ENCODE assay signal across 11 mouse cellular contexts in the genomic region with DNA sequence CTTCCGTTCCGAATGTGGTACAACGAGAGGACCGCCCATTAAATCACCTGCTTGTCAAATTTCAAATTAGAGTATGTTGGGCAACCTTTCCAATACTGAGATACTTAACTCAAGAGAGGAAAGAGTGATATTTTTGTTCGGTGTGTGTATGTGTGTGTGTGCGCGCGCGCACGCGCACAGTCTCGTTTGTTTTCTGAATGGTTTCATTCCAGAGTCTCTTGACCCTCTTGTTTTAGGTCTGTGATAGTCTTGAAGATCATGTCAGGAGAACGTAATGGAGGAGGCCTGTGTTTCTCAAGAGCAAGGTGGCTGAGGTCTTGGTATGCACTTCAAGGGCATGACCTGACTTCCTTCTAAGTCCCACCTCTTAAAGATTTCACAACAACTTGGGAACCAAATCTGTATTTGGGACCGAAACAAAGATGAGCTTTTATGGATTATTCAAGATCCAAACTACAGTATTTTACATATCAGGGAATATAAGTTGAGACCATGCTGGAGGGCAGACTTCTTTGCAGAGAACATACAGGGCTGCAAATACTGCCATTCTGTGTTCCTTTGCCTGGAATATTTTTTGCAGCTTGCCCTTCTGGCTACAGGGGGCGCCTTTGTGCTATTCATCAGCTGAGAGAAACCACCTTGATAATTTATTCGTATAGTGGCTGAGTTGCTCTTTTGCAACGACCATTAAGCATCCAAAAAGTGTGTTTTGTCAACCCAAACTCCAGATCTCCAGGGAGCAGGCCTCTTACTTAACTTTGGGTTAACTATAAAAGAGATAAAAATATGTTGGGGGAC. TPM values are rescaled to one million over a fixed set of nuclear protein-coding genes. Genes with fewer than 3 reads are reported as not detected.
A peak's percentile ranks its signal among the peaks of the same experiment; 100 is the strongest.
DNase-seq lines count a peak whose midpoint lies in the region; ATAC-seq and TF ChIP-seq lines count a peak whose summit lies in the region.
"Had no signal": no experiment of that assay in that cellular context is flagged by ENCODE, and none has a peak within 500 bp of the region (broad histone marks: within the 10 kb centered on the region; RNA-seq: fewer than 3 reads in every experiment).

No protein-coding gene starts in this region.

- H3K27ac ChIP-seq in gastrocnemius, adult 2 months = no peak overlapping the region
- H3K27ac ChIP-seq in left cerebral cortex, adult 2 months = no peak overlapping the region

- peak; percentile 25; the same call in 1 of the 2 replicates for ATAC-seq in granulocyte monocyte progenitor cell, adult 5-6 weeks (replicated peaks; ENCODE audit: poor library complexity, severe bottlenecking)

- no peak overlapping the region for H3K4me3 ChIP-seq in gastrocnemius, adult 2 months
- no peak overlapping the region for H3K4me3 ChIP-seq in left cerebral cortex, adult 2 months

- peak; percentile 38 for TF ChIP-seq CTCF in gastrocnemius, adult 2 months (IDR thresholded peaks at IDR 0.05)
- peak; percentile 37 for TF ChIP-seq CTCF in left cerebral cortex, adult 2 months (IDR thresholded peaks at IDR 0.05)

- intact Hi-C loops in gastrocnemius, adult 2 months (cut with DNase I) = no loop called here
- intact Hi-C loops in left cerebral cortex, adult 2 months (cut with DNase I) = no loop called here

- no peak for DNase-seq in gastrocnemius, adult 2 months
- DNase-seq in gastrocnemius, postnatal 4 days (ENCODE audit: low spot score in 2 of 2) = no peak
- DNase-seq in left cerebral cortex, adult 2 months (ENCODE audit: extremely low spot score in 1 of 2, low spot score in 2 of 2) = no peak
- no peak for DNase-seq in left cerebral cortex, adult 11 months (ENCODE audit: low spot score)
- DNase-seq in naive thymus-derived CD4-positive, alpha-beta T cell, adult 2 months (ENCODE audit: low read depth) = peak; percentile 17
- DNase-seq in spleen, adult 18-20 months = no peak
- no peak for DNase-seq in T-cell, adult 2 months (ENCODE audit: low spot score)

RNA-seq across cellular contexts. Expression of a gene that starts 2.2 kb away (rescaled TPM):
- not detected for total RNA-seq in gastrocnemius, adult 2 months (2021)
- not detected for total RNA-seq in gastrocnemius, postnatal 4 days (2021)
- under 1 TPM; 0.26 to 0.27 TPM for total RNA-seq in left cerebral cortex, adult 2 months (2021)
- total RNA-seq in granulocyte monocyte progenitor cell, adult 5-6 weeks (2014; fragmentation: Nextera tagmentation) = not detected in 2 replicates
- total RNA-seq in granulocyte monocyte progenitor cell, adult 5-6 weeks (2017) = not detected in 2 replicates
- total RNA-seq: gastrocnemius, adult 8-10 months; heart, postnatal 14 days; midbrain, postnatal 0 days had no signal

RNA-seq across cellular contexts. Expression of a gene that starts 18.4 kb away (rescaled TPM):
- total RNA-seq in gastrocnemius, adult 2 months (2021) = under 1 TPM; 0.25 to 0.38 TPM
- 1 to 10 TPM; 3.8 to 4.2 TPM for total RNA-seq in gastrocnemius, postnatal 4 days (2021)
- under 1 TPM in 1 of 2 experiments, not detected in 1; 0.16 TPM for total RNA-seq in left cerebral cortex, adult 2 months (2021)
- total RNA-seq in granulocyte monocyte progenitor cell, adult 5-6 weeks (2014; fragmentation: Nextera tagmentation) = not detected in 2 replicates
- total RNA-seq in granulocyte monocyte progenitor cell, adult 5-6 weeks (2017) = not detected in 2 replicates
